Mouse (Mus musculus) small intestine, adult 2 months (tissue): ENCODE results near the gene Hoxb4. TPM values are rescaled to one million over a fixed set of nuclear protein-coding genes. Genes with fewer than 3 reads are reported as not detected.

Experiments
- H3K27ac ChIP-seq: fragments of 200-500 bp; 2 replicates; pipeline ENCODE4 v1.5.1; 2012; ENCODE audit warnings: low read depth, low read length, control low read depth, inconsistent platforms; ENCODE audit not compliant: insufficient read depth
- H3K27me3 ChIP-seq: fragments of 200-500 bp; 2 replicates; pipeline ENCODE4 v1.6.1; 2012; ENCODE audit warnings: mild to moderate bottlenecking, moderate library complexity, low read length, inconsistent platforms; ENCODE audit not compliant: control insufficient read depth, insufficient read depth
- H3K36me3 ChIP-seq: fragments of 200-500 bp; 2 replicates; pipeline ENCODE4 v1.6.1; 2012; ENCODE audit warnings: mild to moderate bottlenecking, low read length, control low read depth, inconsistent platforms; ENCODE audit not compliant: control insufficient read depth, insufficient read depth
- H3K4me1 ChIP-seq: fragments of 200-500 bp; 2 replicates; pipeline ENCODE4 v1.6.1; 2012; ENCODE audit warnings: low read length, inconsistent platforms, mixed read lengths; ENCODE audit not compliant: control insufficient read depth, insufficient read depth, insufficient read length
- H3K4me3 ChIP-seq: fragments of 200-500 bp; 2 replicates; pipeline ENCODE4 v1.5.1; 2012; ENCODE audit warnings: low read depth, mild to moderate bottlenecking, control low read depth, inconsistent platforms, low read length, moderate library complexity
- CTCF ChIP-seq: fragments of 200-500 bp; IDR thresholded peaks from 2 replicates; pipeline ENCODE4 v1.5.1; 2012; ENCODE audit warnings: low read depth, mild to moderate bottlenecking, control low read depth, inconsistent platforms, low read length, moderate library complexity, mixed read lengths; ENCODE audit not compliant: insufficient replicate concordance, insufficient read length; ENCODE audit errors: extremely low read depth
- POLR2A ChIP-seq: fragments of 200-500 bp; IDR thresholded peaks from 2 replicates; pipeline ENCODE4 v1.6.1; 2012; ENCODE audit warnings: low read depth, mild to moderate bottlenecking, control low read depth, inconsistent platforms, low read length, moderate library complexity
- WGBS: fragments of 180-500 bp; shearing (Covaris S2); methylation state at CpG from one replicate; pipeline ENCODE4 v1.1.7; 2018; 5-methylcytosine and 5-hydroxymethylcytosine counted together
- polyA plus RNA-seq: library from polyadenylated mRNA; depleted of rRNA; stranded (reverse); fragments of >200 nt; gene quantifications from 2 replicates; pipeline ENCODE4 v1.2.3, GENCODE M21; 2012

Gene Hoxb4
- polyA plus RNA-seq, 1 experiment: 2.9 TPM

GRCm38 (mm10) chr11:96300354-96301063, 17.6 kb upstream of the Hoxb4 start:
- no peaks in the 10 kb centered on the region for H3K36me3 ChIP-seq

GRCm38 (mm10) chr11:96301064-96301431, 17.0 kb upstream of the Hoxb4 start:
- Histone ChIP-seq H3K4me1 (peaks cover 4% of the 10 kb centered on the region; the same call in 1 of the 2 replicates), H3K4me3 (no peak overlapping the region), H3K27ac (no peak overlapping the region), H3K36me3 (no peaks in the 10 kb centered on the region), H3K27me3 (peaks cover 77% of the 10 kb centered on the region)
- TF ChIP-seq POLR2A: no peak
- no peak for TF ChIP-seq CTCF
- 45% methylated on average over 10 of the region's 10 CpGs for WGBS

More at GRCm38 (mm10) chr11:96300354-96301063, 17.6 kb upstream of the Hoxb4 start:
- peak overlapping the region; percentile 67 for H3K4me3 ChIP-seq
- H3K27me3 ChIP-seq: peaks cover 81% of the 10 kb centered on the region
- TF ChIP-seq POLR2A: no peak
- TF ChIP-seq CTCF: no peak
- H3K4me1 ChIP-seq: peaks cover 5% of the 10 kb centered on the region; the same call in 1 of the 2 replicates
- 22% methylated on average over 35 of the region's 35 CpGs for WGBS
- H3K27ac ChIP-seq: no peak overlapping the region

GRCm38 (mm10) chr11:96301837-96302236, 16.2 kb upstream of the Hoxb4 start:
- Histone ChIP-seq H3K27me3 (peaks cover 73% of the 10 kb centered on the region), H3K4me3 (no peak overlapping the region)
- 26% methylated on average over 15 of the region's 15 CpGs for WGBS

GRCm38 (mm10) chr11:96302381-96303150, 15.5 kb upstream of the Hoxb4 start:
- H3K4me3 ChIP-seq: no peak overlapping the region
- H3K27me3 ChIP-seq: peaks cover 67% of the 10 kb centered on the region
- H3K4me1 ChIP-seq: peaks cover 4% of the 10 kb centered on the region; the same call in 1 of the 2 replicates
- H3K36me3 ChIP-seq: no peaks in the 10 kb centered on the region
- H3K27ac ChIP-seq: no peak overlapping the region
- TF ChIP-seq CTCF (no peak), POLR2A (no peak)
- WGBS: 45% methylated on average over 23 of the region's 23 CpGs

More at GRCm38 (mm10) chr11:96301837-96302236, 16.2 kb upstream of the Hoxb4 start:
- Histone ChIP-seq H3K4me1 (peaks cover 4% of the 10 kb centered on the region; the same call in 1 of the 2 replicates), H3K36me3 (no peaks in the 10 kb centered on the region), H3K27ac (no peak overlapping the region)
- TF ChIP-seq POLR2A: no peak
- TF ChIP-seq CTCF: no peak

GRCm38 (mm10) chr11:96303151-96304099, 14.6 kb upstream of the Hoxb4 start, which contains the start of gene Hoxb5:
Gene Hoxb5 (plus strand): TSS chr11:96303336.
- H3K4me3 ChIP-seq: peak within 1 kb of the TSS; percentile 52
- TF ChIP-seq CTCF (peak; percentile 79), POLR2A (no peak)
- peak within 1 kb of the TSS; percentile 61 for H3K27ac ChIP-seq
- WGBS: 10% methylated on average over 69 of the region's 69 CpGs
- peaks cover 62% of the 10 kb centered on the region for H3K27me3 ChIP-seq
- no peaks in the 10 kb centered on the region for H3K36me3 ChIP-seq
- H3K4me1 ChIP-seq: peaks cover 4% of the 10 kb centered on the region; the same call in 1 of the 2 replicates

- H3K4me1 ChIP-seq: peaks cover 2% of the 10 kb centered on the region; the same call in 1 of the 2 replicates
- WGBS: 25% methylated on average over 38 of the region's 38 CpGs
- H3K36me3 ChIP-seq: no peaks in the 10 kb centered on the region
These were observed 13.5 kb upstream of the Hoxb4 start for GRCm38 (mm10) chr11:96304381-96305195.

More at GRCm38 (mm10) chr11:96304381-96305195, 13.5 kb upstream of the Hoxb4 start:
- peaks cover 53% of the 10 kb centered on the region for H3K27me3 ChIP-seq
- H3K27ac ChIP-seq: peak overlapping the region; percentile 43; the same call in 1 of the 2 replicates
- H3K4me3 ChIP-seq: peak overlapping the region; percentile 53
- no peak for TF ChIP-seq POLR2A
- TF ChIP-seq CTCF: no peak
